Mouse (Mus musculus): ENCODE results near the gene Qrich1.

The Qrich1 gene

DNA sequence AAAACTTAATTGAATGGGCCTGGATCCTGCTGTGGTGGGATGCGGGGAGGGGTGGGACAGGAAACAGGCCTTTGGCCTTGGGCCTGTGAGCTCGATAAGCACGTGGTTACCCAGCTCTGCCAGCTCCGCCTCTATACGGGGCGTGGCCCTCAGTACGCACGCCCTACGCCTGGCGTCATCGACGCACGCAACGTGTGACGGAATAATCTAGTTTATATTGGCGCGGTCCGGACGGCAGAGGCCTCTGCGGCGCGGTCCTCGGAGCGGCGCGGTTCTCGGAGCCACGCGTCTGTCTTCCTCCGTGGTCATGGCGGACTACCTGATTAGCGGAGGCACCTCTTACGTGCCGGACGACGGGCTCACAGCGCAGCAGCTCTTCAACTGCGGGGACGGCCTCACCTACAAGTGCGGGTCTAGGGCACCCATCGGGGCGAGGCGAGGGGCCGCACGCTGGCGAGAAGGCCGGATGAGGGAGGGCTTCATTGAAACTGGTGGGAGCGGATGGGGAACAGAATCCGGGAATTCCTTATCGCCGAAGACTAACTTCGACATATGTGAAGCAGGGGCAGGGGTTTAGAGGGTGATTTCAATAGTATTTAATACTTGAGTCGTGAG is 43.7 kb downstream of the Qrich1 start, which contains the start of gene Impdh2:
Gene Impdh2, plus strand, starts transcription at position 60 of the 615 bp plus-strand sequence.
- in situ Hi-C loops (cut with MboI, MseI) = loop anchor here in 1 of 2 experiments (10.0 kb wide), 1 partner anchor 494 kb away; the partner anchor contains the start of gene Trex1

GRCm38 (mm10) chr9:108563671-108564070 is 47.1 kb downstream of the Qrich1 start:
- in situ Hi-C loops (cut with MboI, MseI) = loop anchor here in 1 of 2 experiments (10.0 kb wide), 1 partner anchor 491 kb away; the partner anchor contains the start of gene Trex1

DNA sequence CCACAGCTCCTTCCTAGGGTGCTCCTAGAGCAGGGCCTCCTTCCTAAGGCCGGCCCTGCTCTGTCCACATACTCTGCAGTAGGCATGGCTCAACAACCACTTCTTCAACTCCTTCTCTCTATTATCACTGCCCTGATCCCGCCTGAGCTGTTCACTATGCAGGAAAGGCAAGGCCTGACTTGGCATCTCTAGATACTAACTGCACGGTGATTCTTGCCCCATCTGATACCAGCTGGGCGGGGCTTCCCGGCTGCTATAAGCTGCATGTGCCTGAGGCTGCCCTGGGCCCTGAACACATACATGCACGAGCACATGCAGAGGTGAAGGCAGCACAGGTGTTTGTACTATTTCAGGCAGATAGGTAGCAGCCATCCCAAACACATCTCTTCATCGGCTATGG is 47.5 kb downstream of the Qrich1 start:
- in situ Hi-C loops (cut with MboI, MseI) = loop anchor here in 1 of 2 experiments (10.0 kb wide), 1 partner anchor 491 kb away; the partner anchor contains the start of gene Trex1

DNA sequence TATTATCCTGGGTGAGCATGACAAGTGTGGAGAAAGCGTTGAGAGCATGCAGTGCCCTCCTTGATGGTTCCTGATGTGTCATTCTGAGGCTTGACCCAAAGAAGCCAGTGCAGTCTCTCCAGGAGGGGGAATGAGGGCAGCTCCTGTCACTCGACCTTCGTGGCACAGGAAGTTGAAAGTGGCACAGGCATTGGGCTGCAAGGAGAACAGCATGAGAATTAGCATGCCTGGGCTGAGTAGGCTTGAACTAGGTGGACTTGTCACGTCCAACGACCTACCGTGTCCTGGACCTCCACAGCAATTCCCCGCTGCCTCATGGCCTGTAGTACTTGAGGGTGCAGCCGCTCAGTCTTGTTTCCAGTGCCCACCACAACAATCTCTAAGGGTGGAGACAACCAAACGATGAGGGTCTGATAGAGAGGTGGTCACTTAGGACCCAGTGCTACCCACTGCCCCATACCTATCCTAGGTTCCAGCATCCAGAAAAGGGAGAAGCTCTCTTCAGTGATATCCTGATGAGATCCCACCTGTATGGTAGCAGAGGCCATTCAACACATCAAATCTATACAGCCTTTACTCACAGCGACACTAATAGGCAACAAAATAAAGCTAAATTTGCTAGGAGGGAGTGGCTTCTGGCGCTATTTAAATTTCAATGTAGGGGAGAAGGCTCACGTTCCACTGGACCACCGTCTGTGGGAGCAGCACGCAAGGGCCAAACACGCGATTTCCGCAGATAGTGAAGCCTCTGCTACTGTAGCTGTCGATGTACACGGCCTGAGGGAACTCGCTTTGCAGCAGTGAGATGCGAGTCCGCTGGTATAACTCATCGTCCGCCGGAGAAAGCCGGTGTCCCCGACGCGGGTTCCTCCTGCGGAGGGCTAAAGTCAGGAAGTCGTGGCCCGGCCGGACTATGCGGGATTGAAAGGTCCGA is 49.5 kb downstream of the Qrich1 start:
- in situ Hi-C loops (cut with MboI, MseI) = loop anchor here in 1 of 2 experiments (10.0 kb wide), 1 partner anchor 489 kb away; the partner anchor contains the start of gene Trex1

DNA sequence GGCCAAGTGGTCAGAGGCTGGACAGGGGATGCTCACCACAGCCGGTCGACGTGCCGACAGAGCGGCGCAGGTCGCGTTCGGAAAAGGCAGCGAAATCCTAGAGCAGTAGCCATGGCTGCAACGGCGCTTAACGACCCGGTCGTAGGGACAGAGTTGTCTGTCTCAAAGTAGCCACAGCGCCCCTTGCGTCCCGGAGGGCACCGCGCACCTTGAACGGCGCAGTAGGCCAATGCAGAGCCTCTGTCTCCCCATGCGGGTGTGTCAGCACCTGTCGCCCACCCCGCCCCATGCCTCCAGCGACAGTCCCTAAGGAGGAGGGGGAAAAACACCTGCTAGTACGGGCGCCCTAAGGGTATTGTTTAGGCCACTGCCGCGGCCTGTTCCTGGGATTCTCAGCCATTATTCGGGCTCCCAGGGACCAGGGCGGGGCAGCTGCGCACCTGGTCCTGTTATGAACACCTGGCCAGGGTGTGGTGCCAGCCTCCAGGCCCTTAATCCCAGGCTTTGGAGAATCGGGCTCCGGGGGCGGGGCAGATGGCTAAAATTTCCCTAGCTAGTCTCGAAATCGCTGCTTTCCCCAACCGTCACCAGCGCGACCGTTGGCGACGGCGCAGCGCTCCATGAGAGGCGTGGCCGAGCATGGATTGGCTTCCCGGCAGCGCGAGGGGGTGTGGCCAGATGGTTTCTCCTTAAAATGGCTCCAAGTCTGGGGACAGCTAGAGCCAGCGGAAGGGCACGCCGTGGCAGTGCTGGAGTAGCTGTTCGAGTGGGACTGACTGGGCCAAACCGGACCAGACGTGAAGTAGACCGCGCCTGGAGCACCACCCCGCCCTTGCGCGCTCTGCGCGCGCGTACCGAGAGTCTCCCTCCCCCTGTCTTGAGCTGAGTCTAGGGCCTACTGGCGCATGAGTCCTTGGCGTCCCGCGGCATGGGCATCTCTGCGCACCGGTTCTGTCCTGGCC is 50.5 kb downstream of the Qrich1 start, which contains the start of gene Ndufaf3:
Gene Ndufaf3, minus strand, starts transcription at position 620 of the 962 bp plus-strand sequence.
- in situ Hi-C loops (cut with MboI, MseI) = loop anchor here in 1 of 2 experiments (10.0 kb wide), 1 partner anchor 488 kb away; the partner anchor contains the start of gene Trex1

DNA sequence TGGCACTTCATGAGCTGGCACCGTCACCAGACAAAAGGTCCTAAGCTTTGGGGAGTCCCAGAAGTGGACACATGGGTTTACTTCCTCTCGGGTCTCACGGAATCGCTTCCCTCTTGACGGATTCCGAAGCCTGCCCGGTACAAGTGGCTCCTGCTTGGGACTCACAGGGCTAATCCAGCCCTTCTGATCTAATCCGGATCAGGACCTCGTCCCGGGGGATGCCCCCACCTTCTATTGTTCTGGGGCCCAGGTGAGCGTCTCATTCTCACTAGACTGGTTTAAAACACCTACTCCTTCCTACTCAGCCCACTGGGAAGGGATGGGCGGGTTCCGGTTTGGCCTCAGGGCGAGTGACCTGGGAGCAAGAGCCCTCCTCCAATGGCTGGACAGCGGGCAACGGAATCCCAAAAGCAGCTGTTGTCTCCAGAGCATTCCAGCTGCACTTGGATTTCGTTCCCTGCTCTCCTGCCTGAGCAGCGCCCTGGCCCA is 51.4 kb downstream of the Qrich1 start:
- in situ Hi-C loops (cut with MboI, MseI) = loop anchor here in 1 of 2 experiments (10.0 kb wide), 1 partner anchor 487 kb away; the partner anchor contains the start of gene Trex1

- in situ Hi-C loops (cut with MboI, MseI) = loop anchor here in 1 of 2 experiments (10.0 kb wide), 1 partner anchor 486 kb away; the partner anchor contains the start of gene Trex1
Observed at GRCm38 (mm10) chr9:108568511-108568921, 51.9 kb downstream of the Qrich1 start.

DNA sequence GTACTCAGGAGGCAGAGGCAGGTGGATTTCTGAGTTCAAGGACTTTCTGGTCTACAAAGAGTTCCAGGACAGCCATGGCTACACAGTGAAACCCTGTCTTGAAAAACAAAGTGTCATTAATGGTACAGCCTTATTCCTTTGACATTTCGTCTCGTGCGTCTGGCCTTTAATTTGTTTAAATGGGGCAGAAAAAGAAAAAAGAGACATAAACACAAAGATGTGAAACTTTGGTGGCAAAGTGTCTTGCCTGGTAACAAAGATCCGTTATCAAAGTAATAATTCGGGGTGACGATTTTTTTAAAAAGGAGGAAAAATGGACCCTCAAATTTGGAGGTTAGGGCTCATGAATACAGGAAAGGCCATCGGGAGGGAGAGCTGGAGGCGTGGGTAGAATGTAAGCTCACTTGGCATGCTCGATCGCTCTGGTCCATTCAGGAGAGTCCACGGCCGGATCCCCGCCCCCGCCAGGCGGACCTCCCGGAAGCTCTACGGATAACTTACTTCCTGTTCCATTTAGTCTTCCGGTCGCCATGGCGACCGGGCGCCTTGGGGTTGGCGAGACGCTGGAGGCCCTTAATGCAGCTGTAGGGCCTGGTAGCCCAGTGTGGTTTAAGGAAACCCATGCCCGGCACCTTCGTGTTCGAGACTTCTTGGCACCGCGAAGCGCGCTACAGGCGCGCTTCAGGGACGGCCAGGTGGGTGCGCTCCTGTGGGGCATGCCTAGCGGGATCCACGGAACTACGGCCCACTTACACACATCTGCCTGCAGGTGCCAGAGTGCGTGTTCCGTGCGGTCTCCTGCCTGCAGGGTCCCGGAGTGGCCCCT is 53.0 kb downstream of the Qrich1 start, which contains the start of gene Dalrd3:
Gene Dalrd3, plus strand, starts transcription at position 506 of the 826 bp plus-strand sequence.
- in situ Hi-C loops (cut with MboI, MseI) = loop anchor here in 1 of 2 experiments (10.0 kb wide), 2 partner anchors 345 to 485 kb away; partner anchors contain the start of genes Tmem89 and Trex1

GRCm38 (mm10) chr9:108570207-108570896 is 53.7 kb downstream of the Qrich1 start:
- in situ Hi-C loops (cut with MboI, MseI) = loop anchor here in 1 of 2 experiments (10.0 kb wide), 1 partner anchor 344 kb away; the partner anchor contains the start of gene Tmem89

DNA sequence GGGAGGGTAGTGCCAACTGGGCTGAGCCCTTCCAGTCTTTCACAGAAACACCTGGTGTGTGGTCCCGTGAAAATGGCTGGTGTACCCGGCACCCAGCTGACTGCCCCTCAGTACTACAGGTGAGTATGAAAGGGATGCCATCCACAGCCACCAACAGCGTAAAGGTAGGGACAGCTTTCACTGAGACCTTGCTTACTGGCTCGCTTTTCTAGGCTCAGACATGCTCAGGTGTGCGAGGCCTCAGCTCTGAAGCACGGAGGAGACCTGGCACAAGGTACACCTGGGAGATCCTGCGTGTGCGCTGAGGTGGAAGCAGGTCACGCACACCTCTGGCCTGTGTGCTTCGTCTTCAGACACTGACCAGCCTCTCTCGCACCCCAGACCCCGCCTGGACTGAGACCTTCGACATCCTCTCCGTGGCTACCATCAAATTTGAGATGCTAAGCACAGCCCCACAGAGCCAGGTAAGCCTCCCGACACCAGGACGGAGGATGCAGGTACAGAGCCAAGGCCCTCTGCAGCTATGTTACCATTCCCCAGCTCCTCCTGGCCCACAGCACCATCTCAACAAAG is 54.9 kb downstream of the Qrich1 start:
- in situ Hi-C loops (cut with MboI, MseI) = loop anchor here in 1 of 2 experiments (10.0 kb wide), 1 partner anchor 343 kb away; the partner anchor contains the start of gene Tmem89

- in situ Hi-C loops (cut with MboI, MseI) = loop anchor here in 1 of 2 experiments (10.0 kb wide), 1 partner anchor 342 kb away; the partner anchor contains the start of gene Tmem89
Observed at GRCm38 (mm10) chr9:108572321-108572720, 55.7 kb downstream of the Qrich1 start.

DNA sequence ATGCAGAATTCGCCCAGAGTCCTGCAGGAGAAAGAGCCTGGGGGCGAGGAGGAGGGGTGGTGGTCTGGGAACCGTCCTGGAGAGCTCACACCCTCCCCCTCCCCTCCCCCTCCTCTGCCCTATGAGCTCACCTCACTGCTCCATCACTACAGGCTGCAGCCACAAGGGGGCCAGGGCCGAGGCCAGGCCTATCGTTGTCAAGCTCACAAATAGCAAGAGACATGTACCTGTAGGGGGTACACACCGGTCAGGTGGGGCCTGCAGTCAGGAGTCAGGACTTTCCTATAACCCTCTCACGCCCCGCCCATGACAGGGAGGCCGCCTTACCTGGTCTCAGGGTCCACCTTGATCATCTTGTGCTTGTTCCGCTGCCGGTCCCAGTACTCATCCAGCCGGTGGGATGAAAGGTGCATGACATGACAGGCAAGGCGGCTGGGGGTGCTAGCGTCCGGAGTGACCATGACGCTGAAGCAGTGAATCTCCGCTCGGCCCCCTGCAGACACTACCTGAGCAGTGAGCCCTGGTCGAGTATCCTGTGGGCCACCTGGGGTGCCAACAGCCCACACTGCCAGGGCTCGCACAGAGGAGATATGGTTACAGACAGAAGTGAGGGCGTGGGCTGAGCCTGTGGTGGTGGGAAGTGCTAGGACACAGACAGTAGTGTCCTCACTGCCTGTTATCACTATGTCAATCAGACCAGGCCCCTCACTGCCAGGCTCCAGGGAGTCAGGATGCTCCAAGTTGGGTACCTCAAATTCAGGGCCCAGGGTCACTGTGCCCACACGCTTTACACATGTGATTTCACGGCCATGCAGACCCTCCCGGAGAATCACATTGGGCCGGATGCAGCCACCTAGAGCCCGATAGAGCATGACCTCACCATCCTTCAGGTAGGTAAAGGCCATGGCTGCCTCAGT is 57.4 kb downstream of the Qrich1 start:
- in situ Hi-C loops (cut with MboI, MseI) = loop anchor here in 1 of 2 experiments (10.0 kb wide), 1 partner anchor 341 kb away; the partner anchor contains the start of gene Tmem89

DNA sequence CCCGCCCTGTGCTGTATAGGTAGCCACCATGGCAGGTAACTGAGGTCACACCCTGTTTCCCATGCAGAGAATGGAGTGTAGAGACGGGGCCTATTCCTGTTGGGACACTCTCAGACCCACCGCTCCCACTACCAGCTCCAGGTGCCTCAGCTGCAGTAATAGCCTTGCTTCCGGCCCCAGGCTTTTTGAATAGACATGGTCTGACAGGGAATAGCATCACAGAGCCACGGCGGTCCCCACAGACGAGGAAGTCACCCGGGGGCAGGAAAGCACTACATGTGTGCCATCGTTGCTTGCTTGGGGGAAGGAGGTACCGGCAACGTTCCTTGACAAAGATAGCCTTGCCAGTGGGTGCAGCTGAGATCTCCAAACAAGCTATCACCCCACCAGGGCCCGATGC is 58.3 kb downstream of the Qrich1 start:
- in situ Hi-C loops (cut with MboI, MseI) = loop anchor here (5.0 to 10.0 kb wide), 2 partner anchors 340 to 948 kb away; partner anchors contain the start of gene Tmem89 (in 1 of the 2)

GRCm38 (mm10) chr9:108575321-108576297 is 59.0 kb downstream of the Qrich1 start:
- in situ Hi-C loops (cut with MboI, MseI) = loop anchor here (5.0 to 10.0 kb wide), 2 partner anchors 339 to 948 kb away; partner anchors contain the start of gene Tmem89 (in 1 of the 2)

DNA sequence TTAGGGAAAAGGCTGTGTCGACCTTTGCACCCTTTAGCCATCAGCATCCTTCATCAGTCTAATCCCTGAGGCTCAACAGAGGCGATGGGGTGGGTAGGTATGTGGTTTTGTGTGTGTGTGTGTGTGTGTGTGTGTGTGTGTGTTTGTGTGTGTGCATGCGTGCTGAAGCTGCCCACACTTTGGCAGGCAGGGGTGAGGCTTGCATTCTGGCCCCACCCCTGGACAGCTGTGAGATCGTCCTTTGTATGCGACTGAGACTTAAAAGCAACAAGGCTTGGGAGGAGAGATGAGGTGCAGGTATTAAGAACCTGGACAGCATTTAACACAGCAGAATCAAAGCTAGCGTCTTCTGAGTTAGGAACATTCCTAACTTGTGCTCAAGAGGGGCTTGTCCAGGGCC is 60.4 kb downstream of the Qrich1 start:
- in situ Hi-C loops (cut with MboI, MseI) = loop anchor here (5.0 to 10.0 kb wide), 2 partner anchors 338 to 950 kb away; partner anchors contain the start of gene Tmem89 (in 1 of the 2)
